Mouse (Mus musculus) leukemia stem cell, adult 10-12 weeks (primary cell): ENCODE measurements around the gene Micall1. TPM values are rescaled to one million over a fixed set of nuclear protein-coding genes. Genes with fewer than 3 reads are reported as not detected.

Source experiments
- polyA plus RNA-seq: library from polyadenylated mRNA; stranded (reverse); fragments of >175 nt; gene quantifications from 2 replicates; pipeline ENCODE4 v1.2.3, GENCODE M21; 2012; ENCODE audit warnings: low replicate concordance

Gene Micall1
- polyA plus RNA-seq: 15.6 and 50.5 TPM in 2 replicates

GRCm38 (mm10) chr15:79108421-79109320 lies at the start of gene Micall1:
Gene Micall1 (plus strand): TSS chr15:79108898.

GRCm38 (mm10) chr15:79062376-79063159 lies 46.1 kb upstream of the Micall1 start, which contains the start of gene Ankrd54:
Gene Ankrd54 (minus strand): TSS chr15:79062893.

GRCm38 (mm10) chr15:79074913-79075532 lies 33.7 kb upstream of the Micall1 start, which contains the start of gene Eif3l:
Gene Eif3l (plus strand): TSS chr15:79075179.

GRCm38 (mm10) chr15:79140866-79141565 lies 32.3 kb downstream of the Micall1 start, which contains the start of the genes Polr2f and 1700088E04Rik:
Gene Polr2f (plus strand): TSS chr15:79141009.
Gene 1700088E04Rik (minus strand): TSS chr15:79141253.

GRCm38 (mm10) chr15:79165140-79165539 lies 56.4 kb downstream of the Micall1 start, which contains the start of gene Sox10:
Gene Sox10 (minus strand): TSS chr15:79165240.

Other genes starting within 250 kb of the Micall1 start
- 196 and 266 TPM in 2 replicates for gene Gga1, start 231.7 kb upstream of the Micall1 start, polyA plus RNA-seq
- gene Gm49510, start 209.2 kb upstream of the Micall1 start, polyA plus RNA-seq: 2.8 and 3.6 TPM in 2 replicates
- gene Sh3bp1, start 209.1 kb upstream of the Micall1 start, polyA plus RNA-seq: 524 and 1,002 TPM in 2 replicates
- gene Pdxp, start 195.0 kb upstream of the Micall1 start, polyA plus RNA-seq: 8.9 and 14.7 TPM in 2 replicates
- gene Lgals1, start 182.2 kb upstream of the Micall1 start, polyA plus RNA-seq: 15.8 and 51.1 TPM in 2 replicates
- 17.2 and 18.8 TPM in 2 replicates for gene Nol12, start 174.0 kb upstream of the Micall1 start, polyA plus RNA-seq
- 91.0 and 129 TPM in 2 replicates for gene Triobp, start 161.2 kb upstream of the Micall1 start, polyA plus RNA-seq
- 32.8 and 70.9 TPM in 2 replicates for gene H1f0, start 80.4 kb upstream of the Micall1 start, polyA plus RNA-seq
- gene Galr3, start 67.0 kb upstream of the Micall1 start, polyA plus RNA-seq: 0.38 and 1.2 TPM in 2 replicates
- gene Ankrd54, start 46.0 kb upstream of the Micall1 start, polyA plus RNA-seq: 41.1 and 171 TPM in 2 replicates
- gene Eif3l, start 33.7 kb upstream of the Micall1 start, polyA plus RNA-seq: 8.7 and 44.6 TPM in 2 replicates
- 65.9 and 87.9 TPM in 2 replicates for gene Polr2f, start 32.1 kb downstream of the Micall1 start, polyA plus RNA-seq
- 1.7 TPM in 1 of 2 replicates, not detected in the other for gene 1700088E04Rik, start 32.4 kb downstream of the Micall1 start, polyA plus RNA-seq
- gene Sox10, start 56.3 kb downstream of the Micall1 start, polyA plus RNA-seq: 0.42 TPM in 1 of 2 replicates, not detected in the other
- gene Pick1, start 120.3 kb downstream of the Micall1 start, polyA plus RNA-seq: 17.4 and 21.0 TPM in 2 replicates
- not detected in 2 replicates for gene Gm49486, start 120.5 kb downstream of the Micall1 start, polyA plus RNA-seq
- not detected in 2 replicates for gene Slc16a8, start 145.9 kb downstream of the Micall1 start, polyA plus RNA-seq
- 0.08 TPM in 1 of 2 replicates, not detected in the other for gene Baiap2l2, start 176.6 kb downstream of the Micall1 start, polyA plus RNA-seq
- gene Pla2g6, start 219.5 kb downstream of the Micall1 start, polyA plus RNA-seq: 54.7 and 64.1 TPM in 2 replicates
- 2.2 and 2.7 TPM in 2 replicates for gene Maff, start 237.7 kb downstream of the Micall1 start, polyA plus RNA-seq